Mouse (Mus musculus): ENCODE data around the gene Gm9736. TPM values are rescaled to one million over a fixed set of nuclear protein-coding genes. Genes with fewer than 3 reads are reported as not detected.
"Not testable (repeated sequence)": the region's sequence is repeated elsewhere in the genome, so short reads cannot be mapped to it uniquely, and the experiment has no call there.

The Gm9736 gene
- polyA plus RNA-seq, 1 experiment from 2014 or later = not detected

DNA sequence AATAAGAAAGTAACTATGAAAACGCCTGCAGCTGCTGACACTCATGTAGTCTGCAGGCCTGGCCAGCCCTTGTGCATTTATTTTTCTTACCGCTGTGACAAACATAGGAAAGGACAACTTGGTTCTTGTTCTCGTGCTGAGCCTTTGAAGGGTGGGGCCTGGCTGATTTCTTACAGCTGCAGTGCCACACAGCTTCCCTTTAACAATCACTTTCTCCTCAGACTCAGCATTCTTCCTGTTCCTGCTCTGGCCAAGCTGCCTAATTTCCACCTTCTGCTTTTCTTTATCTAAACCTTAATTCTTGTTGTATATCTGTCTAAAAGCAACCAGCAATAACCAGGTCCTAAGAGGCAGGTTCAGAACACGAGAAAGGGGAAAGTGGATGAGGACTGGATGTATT is 37.4 kb downstream of the Gm9736 start:
- no peaks in the 10 kb centered on the region for H3K27me3 ChIP-seq (ENCODE audit: control insufficient read depth, insufficient read depth, low read length)
- WGBS = 79% methylated on average over 4 of the region's 4 CpGs
- H3K4me3 ChIP-seq (ENCODE audit: low read depth, low read length) = no peak overlapping the region
- DNase-seq (ENCODE audit: low spot score) (no peak), ATAC-seq (replicated peaks; ENCODE audit: low FRiP score) (no peak)
- H3K27ac ChIP-seq (ENCODE audit: low read depth, low read length) = no peak overlapping the region
- H3K4me1 ChIP-seq (replicated peaks; ENCODE audit: control insufficient read depth, insufficient read depth, low read length) = no peaks in the 10 kb centered on the region
- no peaks in the 10 kb centered on the region for H3K9me3 ChIP-seq (ENCODE audit: control insufficient read depth, low read length)
- no peak overlapping the region for H3K9ac ChIP-seq (ENCODE audit: low read length)
- H3K36me3 ChIP-seq (ENCODE audit: control insufficient read depth, insufficient read depth, low read length) = no peaks in the 10 kb centered on the region
- H3K4me2 ChIP-seq (ENCODE audit: low read depth, low read length, severe bottlenecking) = no peak overlapping the region

DNA sequence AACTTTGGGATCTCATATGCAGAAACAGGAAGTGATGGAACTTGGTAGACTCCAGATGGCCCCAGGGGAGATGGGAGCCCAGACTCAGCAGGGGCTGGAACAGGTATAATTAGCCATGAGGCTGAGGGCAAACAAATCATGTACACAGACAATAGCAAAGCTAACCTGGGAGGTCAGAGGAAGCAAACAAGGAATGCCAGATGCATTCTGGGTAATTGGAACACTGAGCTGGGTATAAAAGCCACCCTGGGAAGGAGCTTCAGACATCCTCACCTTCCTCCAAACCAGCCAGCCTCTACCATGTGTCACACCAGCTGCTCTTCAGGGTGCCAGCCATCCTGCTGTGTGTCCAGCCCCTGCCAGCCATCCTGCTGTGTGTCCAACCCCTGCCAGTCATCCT is 40.0 kb downstream of the Gm9736 start, which contains the start of gene Gm10024:
Gene Gm10024 (plus strand): TSS at position 301 of the 400 bp plus-strand sequence.
- not testable (repeated sequence) for H3K9ac ChIP-seq (ENCODE audit: low read length); H3K4me3 ChIP-seq (ENCODE audit: low read depth, low read length); H3K27ac ChIP-seq (ENCODE audit: low read depth, low read length); DNase-seq (ENCODE audit: low spot score); H3K27me3 ChIP-seq (ENCODE audit: control insufficient read depth, insufficient read depth, low read length); H3K4me2 ChIP-seq (ENCODE audit: low read depth, low read length, severe bottlenecking); H3K36me3 ChIP-seq (ENCODE audit: control insufficient read depth, insufficient read depth, low read length); H3K9me3 ChIP-seq (ENCODE audit: control insufficient read depth, low read length); ATAC-seq (replicated peaks; ENCODE audit: low FRiP score); H3K4me1 ChIP-seq (replicated peaks; ENCODE audit: control insufficient read depth, insufficient read depth, low read length)

DNA sequence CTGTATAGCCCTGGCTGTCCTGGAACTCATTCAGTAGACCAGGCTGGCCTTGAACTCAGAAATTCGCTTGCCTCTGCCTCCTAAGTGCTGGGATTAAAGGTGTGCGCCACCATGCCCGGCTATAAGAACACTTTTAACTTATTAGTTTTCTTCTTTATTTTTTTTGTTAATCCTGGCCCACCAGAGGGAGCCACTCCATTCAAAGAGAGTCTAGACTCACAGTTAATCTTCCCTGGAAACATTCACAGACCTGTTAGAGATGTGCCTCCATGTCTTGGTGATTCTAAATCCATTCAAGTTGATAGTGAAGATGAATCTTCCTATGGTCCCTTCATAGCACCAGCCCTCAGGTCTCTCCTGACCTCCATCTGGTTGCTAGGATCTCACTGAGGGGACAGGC is 41.3 kb downstream of the Gm9736 start:
- H3K4me3 ChIP-seq (ENCODE audit: low read depth, low read length) = no peak overlapping the region
- no peaks in the 10 kb centered on the region for H3K27me3 ChIP-seq (ENCODE audit: control insufficient read depth, insufficient read depth, low read length)
- H3K27ac ChIP-seq (ENCODE audit: low read depth, low read length) = no peak overlapping the region
- H3K9me3 ChIP-seq (ENCODE audit: control insufficient read depth, low read length) = no peaks in the 10 kb centered on the region
- H3K4me2 ChIP-seq (ENCODE audit: low read depth, low read length, severe bottlenecking) = no peak overlapping the region
- 79% methylated on average over 3 of the region's 3 CpGs for WGBS
- ATAC-seq (replicated peaks; ENCODE audit: low FRiP score) = no peak
- DNase-seq (ENCODE audit: low spot score) = no peak
- no peaks in the 10 kb centered on the region for H3K36me3 ChIP-seq (ENCODE audit: control insufficient read depth, insufficient read depth, low read length)
- H3K4me1 ChIP-seq (replicated peaks; ENCODE audit: control insufficient read depth, insufficient read depth, low read length) = no peaks in the 10 kb centered on the region
- no peak overlapping the region for H3K9ac ChIP-seq (ENCODE audit: low read length)

DNA sequence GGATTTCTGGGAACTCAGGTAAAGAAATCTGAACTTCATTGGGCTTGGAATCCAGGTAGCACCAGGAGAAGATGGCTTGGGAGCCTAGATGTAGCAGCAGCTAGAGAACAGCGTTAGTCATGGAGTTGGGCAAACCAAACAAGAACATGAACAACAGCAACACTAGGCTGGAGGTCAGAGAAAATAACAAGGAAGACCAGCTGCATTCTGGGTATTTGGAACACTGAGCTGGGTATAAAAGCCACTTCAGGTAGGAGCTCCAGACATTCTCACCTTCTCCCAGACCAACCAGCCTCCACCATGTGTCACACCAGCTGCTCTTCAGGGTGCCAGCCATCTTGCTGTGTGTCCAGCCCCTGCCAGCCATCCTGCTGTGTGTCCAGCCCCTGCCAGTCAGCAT is 44.8 kb downstream of the Gm9736 start, which contains the start of gene Gm10272:
Gene Gm10272 (plus strand): TSS at position 301 of the 400 bp plus-strand sequence.
- WGBS = 92% methylated on average over 1 of the region's 1 CpGs
- Histone ChIP-seq H3K4me2 (ENCODE audit: low read depth, low read length, severe bottlenecking) (no peak within 1 kb of the TSS), H3K4me1 (replicated peaks; ENCODE audit: control insufficient read depth, insufficient read depth, low read length) (no peaks in the 10 kb centered on the region), H3K4me3 (ENCODE audit: low read depth, low read length) (no peak within 1 kb of the TSS), H3K27me3 (ENCODE audit: control insufficient read depth, insufficient read depth, low read length) (no peaks in the 10 kb centered on the region), H3K9ac (ENCODE audit: low read length) (no peak within 1 kb of the TSS), H3K36me3 (ENCODE audit: control insufficient read depth, insufficient read depth, low read length) (no peaks in the 10 kb centered on the region), H3K9me3 (ENCODE audit: control insufficient read depth, low read length) (no peaks in the 10 kb centered on the region), H3K27ac (ENCODE audit: low read depth, low read length) (no peak within 1 kb of the TSS)
- DNase-seq (ENCODE audit: low spot score) = no peak
- ATAC-seq (replicated peaks; ENCODE audit: low FRiP score) = no peak

Other genes with a start within 250 kb of the Gm9736 start
- 40.6 and 41.9 TPM in 2 replicates for gene Fam207a, start 235.6 kb downstream of the Gm9736 start, polyA plus RNA-seq (2014; fragmentation: Nextera tagmentation; extraction: Ambion mirVana)
- gene Itgb2, start 221.1 kb downstream of the Gm9736 start, polyA plus RNA-seq (2014; fragmentation: Nextera tagmentation; extraction: Ambion mirVana) = 1.2 and 1.3 TPM in 2 replicates
- gene Pttg1ip, start 169.6 kb downstream of the Gm9736 start, polyA plus RNA-seq (2014; fragmentation: Nextera tagmentation; extraction: Ambion mirVana) = 69.0 and 73.8 TPM in 2 replicates
- gene Sumo3, start 145.3 kb downstream of the Gm9736 start, polyA plus RNA-seq (2014; fragmentation: Nextera tagmentation; extraction: Ambion mirVana) = 336 and 367 TPM in 2 replicates
- gene Gm49325, start 145.2 kb downstream of the Gm9736 start, polyA plus RNA-seq (2014; fragmentation: Nextera tagmentation; extraction: Ambion mirVana) = not detected in 2 replicates
- 76.7 and 78.1 TPM in 2 replicates for gene Ube2g2, start 129.1 kb downstream of the Gm9736 start, polyA plus RNA-seq (2014; fragmentation: Nextera tagmentation; extraction: Ambion mirVana)
- gene Tspear, start 64.8 kb downstream of the Gm9736 start, polyA plus RNA-seq (2014; fragmentation: Nextera tagmentation; extraction: Ambion mirVana) = 1.4 and 1.5 TPM in 2 replicates
- not detected in 2 replicates for gene Gm19402, start 60.6 kb downstream of the Gm9736 start, polyA plus RNA-seq (2014; fragmentation: Nextera tagmentation; extraction: Ambion mirVana)
- not detected in 2 replicates for gene Gm9508, start 54.1 kb downstream of the Gm9736 start, polyA plus RNA-seq (2014; fragmentation: Nextera tagmentation; extraction: Ambion mirVana)
- gene Gm10272, start 44.7 kb downstream of the Gm9736 start, polyA plus RNA-seq (2014; fragmentation: Nextera tagmentation; extraction: Ambion mirVana) = not detected in 2 replicates
- gene Gm10024, start 39.9 kb downstream of the Gm9736 start, polyA plus RNA-seq (2014; fragmentation: Nextera tagmentation; extraction: Ambion mirVana) = not detected in 2 replicates
- not detected in 2 replicates for gene Gm10142, start 35.5 kb downstream of the Gm9736 start, polyA plus RNA-seq (2014; fragmentation: Nextera tagmentation; extraction: Ambion mirVana)
- gene Krtap12-1, start 30.8 kb downstream of the Gm9736 start, polyA plus RNA-seq (2014; fragmentation: Nextera tagmentation; extraction: Ambion mirVana) = not detected in 2 replicates
- gene Gm10100, start 24.9 kb downstream of the Gm9736 start, polyA plus RNA-seq (2014; fragmentation: Nextera tagmentation; extraction: Ambion mirVana) = not detected in 2 replicates
- not detected in 2 replicates for gene Gm18596, start 8.7 kb downstream of the Gm9736 start, polyA plus RNA-seq (2014; fragmentation: Nextera tagmentation; extraction: Ambion mirVana)
- gene Gm3233, start 8.3 kb upstream of the Gm9736 start, polyA plus RNA-seq (2014; fragmentation: Nextera tagmentation; extraction: Ambion mirVana) = not detected in 2 replicates
- not detected in 2 replicates for gene Gm3238, start 20.0 kb upstream of the Gm9736 start, polyA plus RNA-seq (2014; fragmentation: Nextera tagmentation; extraction: Ambion mirVana)
- gene Gm7138, start 25.6 kb upstream of the Gm9736 start, polyA plus RNA-seq (2014; fragmentation: Nextera tagmentation; extraction: Ambion mirVana) = not detected in 2 replicates
- gene Gm3250, start 31.2 kb upstream of the Gm9736 start, polyA plus RNA-seq (2014; fragmentation: Nextera tagmentation; extraction: Ambion mirVana) = not detected in 2 replicates
- not detected in 2 replicates for gene Gm7137, start 36.8 kb upstream of the Gm9736 start, polyA plus RNA-seq (2014; fragmentation: Nextera tagmentation; extraction: Ambion mirVana)
- not detected in 2 replicates for gene Gm9639, start 43.7 kb upstream of the Gm9736 start, polyA plus RNA-seq (2014; fragmentation: Nextera tagmentation; extraction: Ambion mirVana)
- not detected in 2 replicates for gene Gm19668, start 47.8 kb upstream of the Gm9736 start, polyA plus RNA-seq (2014; fragmentation: Nextera tagmentation; extraction: Ambion mirVana)
- gene Gm9507, start 60.5 kb upstream of the Gm9736 start, polyA plus RNA-seq (2014; fragmentation: Nextera tagmentation; extraction: Ambion mirVana) = not detected in 2 replicates
- gene Gm2696, start 63.3 kb upstream of the Gm9736 start, polyA plus RNA-seq (2014; fragmentation: Nextera tagmentation; extraction: Ambion mirVana) = not detected in 2 replicates
- not detected in 2 replicates for gene Krtap10-4, start 75.7 kb upstream of the Gm9736 start, polyA plus RNA-seq (2014; fragmentation: Nextera tagmentation; extraction: Ambion mirVana)
- gene Krtap10-10, start 84.6 kb upstream of the Gm9736 start, polyA plus RNA-seq (2014; fragmentation: Nextera tagmentation; extraction: Ambion mirVana) = not detected in 2 replicates
- not detected in 2 replicates for gene Gm36176, start 95.4 kb upstream of the Gm9736 start, polyA plus RNA-seq (2014; fragmentation: Nextera tagmentation; extraction: Ambion mirVana)
- not detected in 2 replicates for gene Gm10318, start 101.5 kb upstream of the Gm9736 start, polyA plus RNA-seq (2014; fragmentation: Nextera tagmentation; extraction: Ambion mirVana)
- gene Gm3285, start 110.6 kb upstream of the Gm9736 start, polyA plus RNA-seq (2014; fragmentation: Nextera tagmentation; extraction: Ambion mirVana) = not detected in 2 replicates
- 3.5 and 3.9 TPM in 2 replicates for gene Lrrc3, start 151.2 kb upstream of the Gm9736 start, polyA plus RNA-seq (2014; fragmentation: Nextera tagmentation; extraction: Ambion mirVana)
- 0.86 and 0.87 TPM in 2 replicates for gene Trpm2, start 219.2 kb upstream of the Gm9736 start, polyA plus RNA-seq (2014; fragmentation: Nextera tagmentation; extraction: Ambion mirVana)
- 34.9 and 38.6 TPM in 2 replicates for gene 1810043G02Rik, start 227.2 kb upstream of the Gm9736 start, polyA plus RNA-seq (2014; fragmentation: Nextera tagmentation; extraction: Ambion mirVana)

Measured in forebrain, embryonic 11.5 days (tissue).